Mouse (Mus musculus) hindbrain, embryonic 11.5 days (tissue): Measurements from ENCODE around the gene Pde4d. TPM values are rescaled to one million over a fixed set of nuclear protein-coding genes. Genes with fewer than 3 reads are reported as not detected.

ENCODE experiments used
- ATAC-seq: fragments of 200-750 bp; cut with Nextera tagmentation; 2 replicates; pipeline ENCODE4 v1.8.0; 2017; ENCODE audit warnings: mild to moderate bottlenecking, moderate TSS enrichment, moderate library complexity; ENCODE audit not compliant: low FRiP score
- DNase-seq: peaks from one replicate; pipeline ENCODE4 v3.0.0-alpha.2; 2015; ENCODE audit warnings: low spot score
- H3K27ac ChIP-seq: fragments of 300-500 bp; sonication (generic); 2 replicates; pipeline ENCODE4 v1.5.1; 2014; ENCODE audit warnings: mild to moderate bottlenecking, low read depth, low read length
- H3K27me3 ChIP-seq: fragments of 300-500 bp; sonication (generic); 2 replicates; pipeline ENCODE4 v1.6.1; 2014; ENCODE audit warnings: mild to moderate bottlenecking, low read length, moderate library complexity, mixed read lengths; ENCODE audit not compliant: control insufficient read depth, insufficient read depth
- H3K36me3 ChIP-seq: fragments of 300-500 bp; sonication (generic); 2 replicates; pipeline ENCODE4 v1.6.1; 2014; ENCODE audit warnings: mild to moderate bottlenecking, low read length, moderate library complexity, mixed read lengths; ENCODE audit not compliant: control insufficient read depth, insufficient read depth
- H3K4me1 ChIP-seq: fragments of 300-500 bp; sonication (generic); replicated peaks from 2 replicates; pipeline ENCODE4 v1.6.1; 2014; ENCODE audit warnings: low read length, mixed read lengths; ENCODE audit not compliant: control insufficient read depth, insufficient read depth
- H3K4me2 ChIP-seq: fragments of 300-500 bp; sonication (generic); replicated peaks from 2 replicates; pipeline ENCODE4 v1.6.1; 2014; ENCODE audit warnings: mild to moderate bottlenecking, low read depth, low read length
- H3K4me3 ChIP-seq: fragments of 300-500 bp; sonication (generic); 2 replicates; pipeline ENCODE4 v1.5.1; 2014; ENCODE audit warnings: low read depth, low read length
- H3K9ac ChIP-seq: fragments of 300-500 bp; sonication (generic); 2 replicates; pipeline ENCODE4 v1.6.1; 2014; ENCODE audit warnings: low read depth, low read length
- H3K9me3 ChIP-seq: fragments of 300-500 bp; sonication (generic); 2 replicates; pipeline ENCODE4 v1.6.1; 2016; ENCODE audit warnings: low read length; ENCODE audit not compliant: control insufficient read depth
- WGBS: fragments of 180-500 bp; shearing (Covaris S2); extraction: QIAGEN DNeasy Blood & Tissue Kit; methylation state at CpG from one replicate; pipeline ENCODE4 v1.1.7; 2014; 5-methylcytosine and 5-hydroxymethylcytosine counted together
- polyA plus RNA-seq: library from polyadenylated mRNA; unstranded; fragments of >200 nt; fragmentation: Nextera tagmentation; extraction: Ambion mirVana; gene quantifications from 2 replicates; pipeline ENCODE4 v1.2.1, GENCODE M21; 2014

The Pde4d gene
- polyA plus RNA-seq, 1 experiment from 2014 or later: 18.3 TPM

DNA sequence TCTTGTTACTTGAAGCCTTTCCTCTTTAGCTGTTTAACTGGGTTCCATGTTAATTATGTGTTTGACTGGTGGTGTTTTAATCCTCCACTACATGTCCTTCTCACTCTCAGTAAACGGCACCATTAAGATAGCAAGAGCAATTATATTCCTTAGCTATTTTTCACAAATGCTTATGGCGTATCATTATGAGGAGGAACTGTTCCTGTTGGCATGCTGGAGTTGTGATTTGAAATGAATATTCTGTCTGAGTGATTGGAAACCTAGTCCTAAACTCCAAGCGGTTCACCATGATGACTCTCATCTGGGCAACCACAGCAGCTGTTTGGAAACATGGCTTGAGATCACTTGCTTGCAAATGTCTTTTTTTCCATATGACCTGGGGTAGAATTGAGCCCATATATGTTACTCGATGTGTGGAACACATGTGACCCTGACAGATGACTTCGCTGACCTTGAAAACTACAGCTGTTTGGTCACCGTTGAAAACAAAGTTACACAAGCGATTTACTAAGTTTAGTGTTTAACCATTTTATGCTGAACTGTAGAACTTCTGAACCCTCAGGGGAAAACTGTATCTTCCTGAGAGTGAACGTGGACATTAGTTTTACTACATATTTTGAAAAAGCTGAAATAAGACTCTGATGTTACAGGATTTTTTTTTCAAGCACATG, 1340.4 kb downstream of the Pde4d start:
- Histone ChIP-seq H3K9ac (no peak overlapping the region), H3K4me1 (no peaks in the 10 kb centered on the region), H3K9me3 (no peaks in the 10 kb centered on the region), H3K4me3 (no peak overlapping the region), H3K27ac (no peak overlapping the region), H3K36me3 (no peaks in the 10 kb centered on the region), H3K27me3 (no peaks in the 10 kb centered on the region), H3K4me2 (no peak overlapping the region)
- ATAC-seq (no peak), DNase-seq (no peak)
- 83% methylated on average over 8 of the region's 8 CpGs for WGBS

DNA sequence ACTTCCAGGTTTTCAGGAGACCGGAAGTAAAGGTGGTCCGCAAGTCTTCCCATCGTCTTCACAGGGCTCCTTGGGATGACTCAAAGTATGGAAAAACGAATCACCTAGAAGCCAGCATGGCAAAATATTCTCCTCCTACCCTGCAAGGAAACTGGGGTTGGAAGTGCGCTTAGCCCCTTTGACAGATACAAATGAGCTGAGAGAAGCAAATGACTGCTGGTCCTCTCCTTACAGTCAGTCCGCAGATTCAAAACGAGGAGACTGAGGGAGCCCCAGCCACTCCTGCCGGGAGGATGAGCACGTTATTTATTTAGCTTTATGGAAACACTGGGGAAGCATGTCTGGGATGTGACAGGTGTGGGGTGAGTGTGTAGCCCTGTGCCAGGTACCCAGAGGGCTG, 1344.2 kb downstream of the Pde4d start:
- 75% methylated on average over 9 of the region's 9 CpGs for WGBS
- Histone ChIP-seq H3K9ac (no peak overlapping the region), H3K36me3 (no peaks in the 10 kb centered on the region), H3K27me3 (no peaks in the 10 kb centered on the region), H3K4me2 (no peak overlapping the region), H3K4me1 (no peaks in the 10 kb centered on the region), H3K4me3 (no peak overlapping the region), H3K9me3 (no peaks in the 10 kb centered on the region), H3K27ac (no peak overlapping the region)
- DNase-seq (no peak), ATAC-seq (no peak)

DNA sequence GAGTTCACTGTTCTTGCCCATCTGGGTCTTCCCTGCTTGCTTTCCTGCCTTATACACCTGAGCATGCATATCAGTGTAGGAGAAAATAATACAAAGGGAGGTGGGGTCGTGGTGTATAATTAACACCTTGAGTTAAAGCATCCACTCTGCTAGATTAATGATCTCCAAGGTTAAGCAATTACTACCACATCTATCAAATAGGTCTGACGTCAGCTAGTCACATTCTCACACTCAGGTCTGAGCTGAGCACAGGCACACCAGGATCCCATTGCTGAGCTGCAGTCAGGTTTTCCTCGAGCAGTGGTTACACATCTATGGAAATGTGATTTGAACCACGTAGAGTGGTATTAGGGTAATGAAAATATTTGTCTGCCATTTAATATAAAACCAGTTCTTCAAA, 1348.9 kb downstream of the Pde4d start:
- Histone ChIP-seq H3K27me3 (no peaks in the 10 kb centered on the region), H3K4me3 (no peak overlapping the region), H3K4me2 (no peak overlapping the region), H3K27ac (no peak overlapping the region), H3K36me3 (no peaks in the 10 kb centered on the region), H3K9me3 (no peaks in the 10 kb centered on the region), H3K9ac (no peak overlapping the region), H3K4me1 (no peaks in the 10 kb centered on the region)
- WGBS: 79% methylated on average over 4 of the region's 4 CpGs
- ATAC-seq (no peak), DNase-seq (no peak)

DNA sequence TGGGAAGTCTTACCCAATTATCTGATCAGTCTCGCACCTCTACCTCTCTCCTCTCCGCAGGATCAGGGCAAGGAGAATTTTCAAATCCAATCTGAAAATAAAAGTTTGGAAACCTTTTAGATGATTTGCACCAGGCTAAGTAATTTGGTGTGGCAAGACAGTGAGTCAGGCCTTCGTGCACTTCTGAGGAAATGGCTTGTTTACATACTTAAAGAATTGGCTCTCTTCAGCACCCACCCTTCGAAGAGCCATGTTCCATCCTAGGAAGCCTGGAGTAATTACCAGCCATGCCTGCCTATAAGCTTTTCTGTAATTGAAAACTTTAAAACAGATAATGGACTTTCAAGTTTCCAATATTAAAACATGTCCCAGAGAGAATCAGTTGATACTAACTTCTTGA, 1352.5 kb downstream of the Pde4d start:
- H3K27ac ChIP-seq: no peak overlapping the region
- DNase-seq: no peak
- WGBS: 64% methylated on average over 4 of the region's 4 CpGs

DNA sequence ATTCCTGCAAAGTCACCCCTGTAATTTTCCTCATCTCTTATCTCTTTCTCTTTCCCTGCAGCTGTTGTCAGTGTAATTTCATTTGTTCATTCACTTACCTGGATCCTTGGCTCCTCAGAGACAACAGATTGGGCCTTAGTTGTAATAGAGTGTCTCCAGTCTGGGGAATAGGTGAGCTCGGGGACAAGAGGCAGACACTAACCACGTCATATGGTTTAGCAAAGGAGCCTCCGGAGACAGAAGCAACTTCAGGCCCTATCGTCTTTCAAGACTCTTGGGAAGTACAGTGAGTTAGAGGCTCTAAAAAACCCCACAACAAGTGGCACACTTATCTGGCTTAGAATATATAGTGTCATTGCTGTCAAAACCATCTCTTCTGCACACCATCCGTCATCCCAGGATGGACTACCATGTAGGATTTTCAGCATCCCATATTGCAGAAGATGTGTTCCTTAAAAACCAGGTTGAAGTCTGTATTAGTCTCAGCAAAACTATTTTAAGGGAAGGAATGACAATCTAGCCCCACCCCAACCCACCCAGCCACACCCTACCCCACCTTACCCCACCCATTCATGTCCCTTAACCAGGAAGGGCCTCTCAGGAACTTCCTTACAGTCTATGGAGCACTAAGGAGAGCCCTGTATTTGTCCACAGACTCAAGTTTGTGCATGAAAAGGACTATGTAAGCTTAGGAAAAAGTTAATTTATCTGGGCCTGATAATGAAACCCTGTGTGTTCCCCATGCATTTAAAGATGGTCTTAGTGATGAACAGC, 1356.6 kb downstream of the Pde4d start:
- Histone ChIP-seq H3K36me3 (no peaks in the 10 kb centered on the region), H3K27me3 (no peaks in the 10 kb centered on the region), H3K4me1 (no peaks in the 10 kb centered on the region), H3K4me3 (no peak overlapping the region), H3K9ac (no peak overlapping the region), H3K4me2 (no peak overlapping the region), H3K9me3 (no peaks in the 10 kb centered on the region), H3K27ac (no peak overlapping the region)
- WGBS: 85% methylated on average over 5 of the region's 5 CpGs
- no peak for DNase-seq
- no peak for ATAC-seq

More for the DNA sequence above, 1352.5 kb downstream of the Pde4d start:
- Histone ChIP-seq H3K9ac (no peak overlapping the region), H3K4me1 (no peaks in the 10 kb centered on the region), H3K4me2 (no peak overlapping the region), H3K4me3 (no peak overlapping the region), H3K27me3 (no peaks in the 10 kb centered on the region), H3K36me3 (no peaks in the 10 kb centered on the region), H3K9me3 (no peaks in the 10 kb centered on the region)
- no peak for ATAC-seq

DNA sequence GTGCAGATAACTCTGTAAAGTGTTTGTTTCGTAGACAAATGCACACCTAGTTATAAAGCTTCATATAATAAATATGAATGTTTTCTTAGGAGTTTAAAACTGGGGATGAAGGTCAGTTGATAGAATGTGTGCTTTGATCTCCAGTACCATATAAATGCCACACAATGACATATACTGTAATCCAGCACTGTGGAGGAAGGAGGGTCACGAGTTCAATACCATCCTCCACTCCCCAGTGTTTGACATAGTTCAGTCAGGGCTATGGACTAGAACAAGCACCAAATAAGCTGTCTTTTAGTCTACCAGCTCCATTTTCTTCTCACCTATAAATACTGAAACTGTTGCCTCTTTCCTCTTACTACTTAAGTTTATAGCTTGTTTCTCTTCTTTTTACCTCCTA, 1357.3 kb downstream of the Pde4d start:
- ATAC-seq: no peak
- Histone ChIP-seq H3K4me1 (no peaks in the 10 kb centered on the region), H3K4me3 (no peak overlapping the region), H3K36me3 (no peaks in the 10 kb centered on the region), H3K9ac (no peak overlapping the region), H3K4me2 (no peak overlapping the region), H3K27ac (no peak overlapping the region), H3K9me3 (no peaks in the 10 kb centered on the region), H3K27me3 (no peaks in the 10 kb centered on the region)
- WGBS: 90% methylated on average over 2 of the region's 2 CpGs
- no peak for DNase-seq

DNA sequence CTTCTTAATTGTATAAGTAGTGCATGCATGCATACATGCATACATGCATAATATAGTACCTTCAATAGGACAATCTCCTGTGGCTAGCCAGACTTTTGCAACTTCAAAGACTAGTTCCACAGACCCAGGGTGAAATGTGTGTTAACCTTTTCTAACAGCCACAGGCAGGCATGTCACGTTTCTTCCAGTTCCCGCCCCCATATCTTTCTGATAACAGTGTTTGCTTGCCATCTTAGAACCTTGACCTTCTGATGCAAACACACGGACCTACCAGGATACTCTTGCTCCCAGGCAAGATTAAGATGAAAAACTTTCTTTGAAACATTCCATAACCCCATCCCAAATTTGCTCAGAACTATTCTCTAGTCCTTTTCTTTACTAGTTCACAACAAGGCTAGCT, 1357.7 kb downstream of the Pde4d start:
- Histone ChIP-seq H3K4me3 (no peak overlapping the region), H3K9ac (no peak overlapping the region), H3K36me3 (no peaks in the 10 kb centered on the region), H3K27ac (no peak overlapping the region), H3K27me3 (no peaks in the 10 kb centered on the region), H3K4me1 (no peaks in the 10 kb centered on the region), H3K9me3 (no peaks in the 10 kb centered on the region), H3K4me2 (no peak overlapping the region)
- ATAC-seq: no peak
- no peak for DNase-seq
- 72% methylated on average over 3 of the region's 3 CpGs for WGBS

DNA sequence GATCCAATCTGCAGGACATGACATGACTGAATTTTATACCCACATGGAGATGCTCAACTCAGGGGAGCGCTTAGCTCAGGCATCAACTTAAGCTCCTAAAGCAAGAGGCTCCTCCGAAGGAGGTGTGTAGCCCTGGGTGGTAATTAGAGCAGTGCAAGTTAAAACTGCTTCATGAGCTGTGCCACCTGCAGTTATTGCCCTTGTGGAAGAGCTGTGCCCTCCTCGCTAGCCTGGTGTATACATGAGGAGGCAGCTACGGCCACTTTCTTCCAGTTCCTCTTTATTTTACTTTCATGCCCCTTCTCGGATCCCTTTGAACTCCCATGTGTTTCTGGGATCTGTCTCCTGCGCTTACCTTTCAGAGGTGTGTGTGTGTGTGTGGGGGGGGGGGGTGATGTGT, 1358.3 kb downstream of the Pde4d start:
- H3K27ac ChIP-seq: no peak overlapping the region
- no peaks in the 10 kb centered on the region for H3K36me3 ChIP-seq
- no peak overlapping the region for H3K9ac ChIP-seq
- H3K4me1 ChIP-seq: no peaks in the 10 kb centered on the region
- ATAC-seq (no peak), DNase-seq (no peak)
- H3K9me3 ChIP-seq: no peaks in the 10 kb centered on the region
- H3K27me3 ChIP-seq: no peaks in the 10 kb centered on the region
- no peak overlapping the region for H3K4me2 ChIP-seq
- WGBS: 88% methylated on average over 6 of the region's 6 CpGs
- no peak overlapping the region for H3K4me3 ChIP-seq

DNA sequence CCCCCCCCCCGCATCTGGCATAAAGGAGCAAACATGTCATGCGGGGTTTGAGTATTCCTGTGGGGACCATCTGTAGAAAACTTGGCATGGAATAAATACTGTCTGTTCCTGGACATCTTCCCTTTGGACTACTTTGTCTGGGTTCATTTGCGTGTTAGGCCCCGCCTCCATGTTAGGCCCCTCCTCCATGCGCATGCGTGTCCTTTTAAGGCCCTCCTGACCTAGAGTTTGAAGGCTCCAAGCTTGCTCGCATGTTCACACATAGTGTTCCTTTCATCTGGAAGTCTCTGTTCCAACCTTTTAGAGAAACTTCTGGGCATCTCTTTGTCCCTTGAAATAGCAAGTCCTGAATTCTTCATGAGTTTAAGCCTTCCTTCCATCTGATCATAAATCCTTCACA, 1359.2 kb downstream of the Pde4d start:
- Histone ChIP-seq H3K9ac (no peak overlapping the region), H3K4me3 (no peak overlapping the region), H3K4me1 (no peaks in the 10 kb centered on the region), H3K9me3 (no peaks in the 10 kb centered on the region), H3K27ac (no peak overlapping the region), H3K36me3 (no peaks in the 10 kb centered on the region), H3K27me3 (no peaks in the 10 kb centered on the region), H3K4me2 (no peak overlapping the region)
- ATAC-seq (no peak), DNase-seq (no peak)
- WGBS: 95% methylated on average over 6 of the region's 7 CpGs
